Mouse (Mus musculus) liver, embryonic 14.5 days (tissue): ENCODE data around the gene Map3k5. TPM values are rescaled to one million over a fixed set of nuclear protein-coding genes. Genes with fewer than 3 reads are reported as not detected.

Experiments used
- ATAC-seq: fragments of 200-750 bp; cut with Nextera tagmentation; 2 replicates; pipeline ENCODE4 v1.8.0; 2017; ENCODE audit warnings: moderate number of reproducible peaks, mild to moderate bottlenecking, moderate library complexity; ENCODE audit not compliant: insufficient read depth
- DNase-seq, 3 experiments: peaks; one replicate each; pipeline ENCODE4 v3.0.0-alpha.2; 2012 to 2013; ENCODE audit warnings: low read depth in 3 of 3, low spot score in 3 of 3
- H3K27ac ChIP-seq: fragments of 300-500 bp; sonication (generic); 2 replicates; pipeline ENCODE4 v1.5.1; 2014; ENCODE audit warnings: moderate library complexity, mild to moderate bottlenecking, control low read depth, inconsistent platforms
- H3K27me3 ChIP-seq: fragments of 300-500 bp; sonication (generic); 2 replicates; pipeline ENCODE4 v1.6.1; 2014; ENCODE audit warnings: mild to moderate bottlenecking, low read length, moderate library complexity; ENCODE audit not compliant: control insufficient read depth, insufficient read depth
- H3K36me3 ChIP-seq: fragments of 300-500 bp; sonication (generic); replicated peaks from 2 replicates; pipeline ENCODE4 v1.6.1; 2014; ENCODE audit warnings: low read depth; ENCODE audit not compliant: control insufficient read depth, insufficient read depth
- H3K4me1 ChIP-seq, 2 experiments: fragments of 200-500 bp in 1 of 2; fragments of 300-500 bp in 1 of 2; sonication (generic) in 1 of 2; replicated peaks; 2 replicates each; pipeline ENCODE4 v1.6.1; 2012 to 2014; ENCODE audit warnings: antibody characterized with exemption in 1 of 2, inconsistent platforms in 1 of 2, low read length in 1 of 2; ENCODE audit not compliant: control insufficient read depth in 2 of 2, insufficient read depth in 2 of 2
- H3K4me2 ChIP-seq: fragments of 300-500 bp; sonication (generic); 2 replicates; pipeline ENCODE4 v1.6.1; 2014; ENCODE audit warnings: low read depth, mild to moderate bottlenecking, control low read depth, moderate library complexity
- H3K4me3 ChIP-seq, 2 experiments: fragments of 200-500 bp in 1 of 2; fragments of 300-500 bp in 1 of 2; sonication (generic) in 1 of 2; 2 replicates each; pipeline ENCODE4 v1.5.1; 2012 to 2014; ENCODE audit warnings: low read depth in 2 of 2, low read length in 2 of 2, mild to moderate bottlenecking in 2 of 2, control low read depth in 1 of 2, inconsistent platforms in 1 of 2, moderate library complexity in 1 of 2; ENCODE audit not compliant: insufficient read depth in 1 of 2
- H3K9ac ChIP-seq: fragments of 300-500 bp; sonication (generic); replicated peaks from 2 replicates; pipeline ENCODE4 v1.6.1; 2014; ENCODE audit warnings: mild to moderate bottlenecking, control low read depth, moderate library complexity
- H3K9me3 ChIP-seq: fragments of 300-500 bp; sonication (generic); 2 replicates; pipeline ENCODE4 v1.6.1; 2016; ENCODE audit warnings: low read length, mixed read lengths; ENCODE audit not compliant: control insufficient read depth
- CTCF ChIP-seq: IDR thresholded peaks from 2 replicates; pipeline ENCODE4 v1.5.1; 2016; ENCODE audit warnings: antibody characterized with exemption, low read depth, control low read depth
- EP300 ChIP-seq: IDR thresholded peaks from 2 replicates; pipeline ENCODE4 v1.6.1; 2016; ENCODE audit warnings: antibody characterized with exemption, low read depth
- WGBS: fragments of 180-500 bp; shearing (Covaris S2); extraction: QIAGEN DNeasy Blood & Tissue Kit; methylation state at CpG from one replicate; pipeline ENCODE4 v1.1.7; 2014; ENCODE audit not compliant: insufficient replicate concordance; 5-methylcytosine and 5-hydroxymethylcytosine counted together
- polyA plus RNA-seq, 2 experiments: library from polyadenylated mRNA; depleted of rRNA in 1 of 2; stranded (reverse) in 1 of 2; unstranded in 1 of 2; fragments of >200 nt; fragmentation: Nextera tagmentation in 1 of 2; extraction: Ambion mirVana in 1 of 2; gene quantifications; 2 replicates each; pipeline versions ENCODE4 v1.2.1 to v1.2.3; 2012 to 2014

Map3k5 gene
- polyA plus RNA-seq, 2 experiments, result 1.0 to 1.1 TPM

DNA sequence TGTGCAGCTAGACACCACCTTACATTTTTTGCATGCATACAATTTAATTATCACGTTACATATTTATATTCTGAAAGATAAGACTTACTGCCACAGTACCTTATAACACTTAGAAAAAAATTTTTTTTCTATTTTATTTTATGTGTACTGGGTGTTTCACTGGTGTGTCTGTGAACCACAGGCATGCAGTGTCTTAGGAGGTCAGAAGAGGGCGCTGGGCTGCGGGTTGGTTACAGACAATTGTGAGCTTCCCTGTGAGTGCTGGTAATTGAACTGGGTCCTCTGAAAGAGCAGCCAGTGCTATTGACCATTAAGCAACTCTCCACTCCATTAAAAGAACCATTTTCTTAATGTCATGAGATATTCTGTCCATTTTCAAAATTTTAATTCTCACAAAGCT lies 43.3 kb downstream of the Map3k5 start:
- Histone ChIP-seq H3K27ac (no peak overlapping the region), H3K4me1 (no peaks in the 10 kb centered on the region), H3K9ac (no peak overlapping the region), H3K9me3 (no peaks in the 10 kb centered on the region), H3K27me3 (no peaks in the 10 kb centered on the region), H3K36me3 (no peaks in the 10 kb centered on the region), H3K4me3 (no peak overlapping the region), H3K4me2 (no peak overlapping the region)
- TF ChIP-seq CTCF (peak; percentile 29), EP300 (no peak)
- WGBS, result 59% methylated on average over 3 of the region's 3 CpGs
- ATAC-seq, result no peak
- no peak for DNase-seq

DNA sequence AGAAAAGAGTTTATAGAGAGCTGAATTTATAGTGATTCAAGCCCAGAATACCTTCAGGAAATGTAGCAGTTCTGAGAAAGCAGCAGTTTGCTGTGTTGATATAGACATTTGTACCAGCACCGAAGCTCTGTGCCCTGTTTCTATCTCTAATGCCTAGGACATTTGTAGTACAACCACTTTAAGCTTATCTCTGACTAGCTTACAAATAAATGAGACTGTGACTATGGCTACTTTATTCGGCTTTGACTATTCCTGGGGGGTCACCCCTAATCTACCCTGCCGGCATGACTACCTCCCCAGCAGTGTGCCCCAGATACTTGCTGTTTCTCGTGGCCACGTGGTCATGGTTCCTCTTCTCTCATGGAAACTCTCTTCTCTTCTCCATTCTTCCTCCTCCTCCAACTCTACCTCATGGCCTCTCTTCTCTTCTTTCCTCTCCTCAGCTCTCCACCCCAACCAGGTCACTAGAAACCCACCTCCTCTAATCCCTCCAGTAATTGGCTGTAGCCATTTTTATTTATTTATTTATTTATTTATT lies 44.5 kb downstream of the Map3k5 start:
- Histone ChIP-seq H3K4me2 (no peak overlapping the region), H3K27me3 (no peaks in the 10 kb centered on the region), H3K9me3 (no peaks in the 10 kb centered on the region), H3K27ac (no peak overlapping the region), H3K4me1 (no peaks in the 10 kb centered on the region), H3K9ac (no peak overlapping the region), H3K36me3 (no peaks in the 10 kb centered on the region), H3K4me3 (no peak overlapping the region)
- no peak for TF ChIP-seq CTCF
- no peak for TF ChIP-seq EP300
- 53% methylated on average over 5 of the region's 5 CpGs for WGBS
- ATAC-seq, result no peak
- no peak for DNase-seq

DNA sequence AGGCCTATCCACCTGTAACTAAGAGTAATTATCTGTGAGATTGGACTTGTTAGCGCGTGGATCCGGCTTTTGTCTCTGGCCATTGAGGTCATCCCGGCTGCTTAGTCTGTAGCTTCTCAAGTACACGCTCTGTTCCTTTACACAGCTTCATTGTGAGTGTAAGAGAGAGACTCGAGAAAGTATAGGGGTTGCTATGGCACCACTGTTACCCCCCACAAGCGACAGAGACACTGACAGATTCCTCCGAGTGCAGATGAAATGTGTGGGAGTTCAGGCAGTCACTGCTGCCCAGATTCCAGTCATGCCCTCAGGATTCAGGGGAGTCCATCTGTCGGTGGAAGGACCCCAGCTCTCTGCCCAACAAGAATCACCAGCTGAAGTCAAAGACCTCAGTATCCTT lies 53.5 kb downstream of the Map3k5 start:
- TF ChIP-seq EP300, result no peak
- no peak for TF ChIP-seq CTCF
- no peaks in the 10 kb centered on the region for H3K36me3 ChIP-seq
- no peak overlapping the region for H3K27ac ChIP-seq
- no peaks in the 10 kb centered on the region; a peak in 1 of 4 replicates for H3K4me1 ChIP-seq
- 70% methylated on average over 9 of the region's 9 CpGs for WGBS
- no peak overlapping the region for H3K4me3 ChIP-seq
- no peak overlapping the region for H3K4me2 ChIP-seq
- H3K9me3 ChIP-seq, result no peaks in the 10 kb centered on the region
- DNase-seq (no peak), ATAC-seq (no peak)
- H3K9ac ChIP-seq, result no peak overlapping the region
- no peaks in the 10 kb centered on the region for H3K27me3 ChIP-seq

DNA sequence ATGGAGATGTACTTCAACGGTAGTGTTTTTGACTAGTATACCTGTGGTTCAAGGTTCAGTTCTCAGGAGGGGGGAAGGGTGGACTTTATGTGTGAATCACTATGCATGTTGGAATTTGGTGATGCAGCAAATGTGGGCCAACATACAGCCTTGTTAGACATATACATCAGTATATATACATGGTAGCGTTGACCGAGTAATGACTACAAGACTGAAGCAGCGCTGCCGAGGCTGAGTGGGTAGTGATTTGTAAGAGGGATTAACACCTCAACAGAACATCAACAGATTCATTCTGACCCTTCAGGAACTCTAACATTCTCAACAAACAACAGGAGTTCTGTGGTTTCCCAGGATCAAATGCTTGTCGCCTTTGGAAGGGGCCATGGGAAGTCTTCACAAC lies 55.7 kb downstream of the Map3k5 start:
- H3K36me3 ChIP-seq, result no peaks in the 10 kb centered on the region
- WGBS, result 82% methylated on average over 6 of the region's 6 CpGs
- no peak for TF ChIP-seq EP300
- TF ChIP-seq CTCF, result no peak
- no peaks in the 10 kb centered on the region for H3K27me3 ChIP-seq
- H3K27ac ChIP-seq, result no peak overlapping the region
- no peak for ATAC-seq
- H3K9me3 ChIP-seq, result no peaks in the 10 kb centered on the region
- no peak overlapping the region for H3K4me3 ChIP-seq
- DNase-seq, result no peak
- no peaks in the 10 kb centered on the region; a peak in 1 of 4 replicates for H3K4me1 ChIP-seq
- H3K4me2 ChIP-seq, result no peak overlapping the region
- no peak overlapping the region for H3K9ac ChIP-seq

DNA sequence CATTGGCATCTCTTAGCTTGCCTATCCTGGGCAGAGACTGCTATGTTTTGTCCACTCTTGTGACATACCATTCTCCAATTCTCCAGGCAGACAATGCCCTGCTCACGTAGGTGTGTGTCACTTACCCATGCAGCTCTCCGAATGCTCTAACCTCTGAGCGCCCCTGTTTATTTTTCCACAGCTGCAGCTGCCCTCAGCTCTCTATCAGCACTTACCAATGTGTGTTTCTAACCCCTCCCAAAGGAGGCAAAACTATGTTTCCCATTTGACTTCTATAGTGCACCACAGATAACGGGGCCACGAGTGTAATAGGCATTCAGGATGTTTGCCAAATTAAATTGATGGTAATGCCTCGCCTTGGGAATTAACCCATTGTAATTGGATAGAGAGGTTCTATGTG lies 56.4 kb downstream of the Map3k5 start:
- Histone ChIP-seq H3K27ac (no peak overlapping the region), H3K36me3 (no peaks in the 10 kb centered on the region), H3K9ac (no peak overlapping the region), H3K27me3 (no peaks in the 10 kb centered on the region), H3K4me1 (no peaks in the 10 kb centered on the region; a peak in 1 of 4 replicates), H3K4me2 (no peak overlapping the region), H3K9me3 (no peaks in the 10 kb centered on the region), H3K4me3 (no peak overlapping the region)
- ATAC-seq (no peak), DNase-seq (no peak)
- TF ChIP-seq CTCF, result no peak
- TF ChIP-seq EP300, result no peak
- WGBS, result 43% methylated on average over 6 of the region's 6 CpGs
